Mouse (Mus musculus): Measurements from ENCODE around the gene Zfand3.

The Zfand3 gene

DNA sequence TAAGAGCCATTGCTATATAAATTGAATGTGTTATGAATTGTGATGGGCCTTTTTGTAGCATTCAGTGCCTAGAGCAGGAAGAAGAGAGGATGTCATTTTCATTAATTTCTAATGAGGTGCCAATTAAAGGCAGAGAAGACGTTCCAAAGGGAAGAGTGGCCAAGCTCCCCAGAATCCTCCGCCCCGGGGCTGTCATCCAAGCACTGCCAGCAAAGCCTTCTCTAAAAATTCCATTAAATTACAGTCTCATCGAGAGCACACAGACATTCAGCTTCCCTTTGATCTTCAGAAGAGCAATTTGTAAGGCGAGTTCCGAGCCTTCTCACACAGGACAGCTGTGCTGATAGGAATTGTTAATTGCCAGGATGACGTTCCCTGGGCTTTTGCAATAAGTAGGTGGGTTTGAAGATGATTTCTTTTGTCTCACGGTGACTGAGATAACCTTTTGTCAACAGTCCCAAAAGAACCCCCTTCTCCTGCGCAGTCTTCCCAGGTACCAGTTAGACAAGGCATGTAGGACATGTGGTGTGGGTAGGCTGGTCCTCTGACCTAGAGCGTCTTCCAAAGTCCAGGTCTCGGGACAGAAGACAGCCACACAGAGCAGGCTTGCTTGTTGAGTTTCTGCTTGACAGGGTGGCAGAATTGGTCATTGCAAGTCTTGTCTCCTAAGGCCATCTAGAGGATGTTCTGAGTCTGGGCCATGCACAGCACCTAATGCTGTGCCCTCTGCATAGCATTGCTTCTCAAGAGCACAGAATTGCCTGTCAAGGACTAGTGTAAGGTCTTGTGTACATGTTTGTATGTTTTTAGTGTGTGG is 190.3 kb downstream of the Zfand3 start:
- DNase-seq (ENCODE audit: low spot score): no peak

DNA sequence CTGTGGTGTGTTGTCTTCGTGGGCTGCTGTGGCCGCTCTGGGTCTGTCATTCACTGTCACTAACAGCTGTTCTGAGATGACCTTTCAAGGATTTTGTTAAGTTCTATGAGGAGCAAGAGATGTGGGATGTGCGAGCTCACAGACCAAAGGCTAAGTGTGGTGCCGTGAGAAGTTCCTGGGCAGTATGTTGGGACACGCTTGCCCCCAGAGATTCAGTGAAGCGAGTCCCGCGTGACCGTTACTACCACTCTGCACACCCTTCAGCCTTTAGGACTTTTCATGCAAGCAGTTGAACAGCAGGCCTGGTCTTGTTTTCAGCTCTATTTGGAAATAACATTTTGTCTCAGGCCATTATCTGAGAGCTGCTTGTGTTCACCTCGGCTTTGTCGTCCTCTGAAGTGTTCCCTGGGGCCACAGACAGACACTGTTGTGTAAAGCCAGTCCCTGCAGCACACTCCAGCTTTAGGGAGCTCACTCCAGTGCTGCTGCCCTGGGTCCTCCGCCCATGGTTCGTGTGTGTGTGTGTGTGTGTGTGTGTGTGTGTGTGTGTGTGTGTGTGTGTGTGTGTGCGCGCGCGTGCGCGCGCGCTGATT is 191.2 kb downstream of the Zfand3 start:
- DNase-seq (ENCODE audit: low spot score): no peak

DNA sequence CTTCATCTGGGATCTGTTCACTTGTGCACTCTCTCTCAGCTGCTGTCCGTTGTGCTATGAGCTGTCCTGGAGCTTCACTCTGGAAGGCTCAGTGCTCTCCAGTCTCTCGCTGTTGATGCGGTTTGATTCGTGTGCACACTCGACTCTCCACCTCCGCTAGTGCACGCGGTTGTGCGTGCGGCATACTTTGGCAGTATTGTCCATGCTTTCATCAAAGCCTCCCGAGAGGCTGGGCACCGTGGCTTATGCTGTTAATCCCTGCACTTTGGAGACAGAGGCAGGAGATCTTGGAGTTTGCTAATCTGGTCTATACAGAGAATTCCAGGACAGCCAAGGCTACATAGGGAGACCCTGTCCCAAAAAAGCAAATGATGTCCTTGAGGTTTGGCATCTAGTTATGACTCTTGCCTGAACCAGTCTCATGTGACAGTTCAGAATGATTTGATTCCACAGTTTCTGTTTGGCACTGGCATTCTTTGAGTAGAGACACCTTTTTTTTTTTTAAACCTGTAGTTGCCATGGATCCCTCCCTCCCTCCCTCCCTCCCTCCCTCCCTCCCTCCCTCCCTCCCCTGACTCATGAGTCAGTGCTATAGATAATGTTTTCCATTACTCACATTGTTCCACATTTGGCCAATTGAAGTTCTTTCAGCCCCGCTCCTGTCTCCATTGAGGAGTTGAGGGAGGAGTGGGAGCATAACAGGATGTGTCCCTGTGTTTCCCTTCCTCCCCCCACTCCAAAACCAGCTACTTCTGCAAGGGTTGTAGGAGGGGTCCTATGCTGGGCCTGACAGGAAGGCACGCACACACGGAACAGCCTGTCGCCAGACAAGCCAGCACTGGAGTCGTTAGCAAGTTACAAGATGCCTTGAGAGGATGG is 192.1 kb downstream of the Zfand3 start:
- peak; percentile 5 for DNase-seq (ENCODE audit: low spot score)

DNA sequence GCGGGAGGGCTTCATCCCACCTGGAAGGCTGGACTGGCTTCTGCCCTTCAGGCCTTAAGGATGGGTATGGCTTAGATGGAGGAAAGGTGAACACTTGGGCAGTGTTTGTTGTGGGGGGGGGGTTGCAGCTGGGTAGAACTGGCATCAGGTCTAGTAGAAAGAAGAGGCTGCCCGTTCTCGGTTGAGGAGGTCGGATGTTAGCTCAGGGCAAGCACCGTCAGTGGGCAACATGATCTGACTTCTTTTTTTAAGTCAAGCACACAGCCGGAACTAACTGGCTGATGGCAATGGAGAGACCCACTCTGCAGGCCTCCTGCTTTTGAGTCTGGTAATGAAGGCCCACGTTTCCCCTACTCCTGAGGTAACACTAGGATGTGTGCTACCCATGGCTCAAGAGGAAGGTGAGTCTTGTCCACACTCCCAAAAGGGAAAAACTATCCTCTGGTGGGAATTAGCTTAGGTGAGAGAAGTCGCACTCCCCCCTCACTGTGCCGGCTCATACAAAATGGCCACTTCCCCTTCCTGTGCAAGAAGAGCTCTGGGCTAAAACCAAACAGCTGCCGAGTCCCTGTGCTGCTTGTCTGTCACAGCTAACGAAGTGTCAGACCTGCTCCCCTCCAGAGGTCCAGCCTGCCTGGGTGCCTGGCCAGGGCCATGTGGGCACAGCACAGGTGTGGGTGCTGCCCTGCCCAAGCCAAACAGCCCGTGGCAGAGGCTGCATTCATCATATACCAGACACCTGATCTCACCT is 192.9 kb downstream of the Zfand3 start:
- peak; percentile 2 for DNase-seq (ENCODE audit: low spot score)

DNA sequence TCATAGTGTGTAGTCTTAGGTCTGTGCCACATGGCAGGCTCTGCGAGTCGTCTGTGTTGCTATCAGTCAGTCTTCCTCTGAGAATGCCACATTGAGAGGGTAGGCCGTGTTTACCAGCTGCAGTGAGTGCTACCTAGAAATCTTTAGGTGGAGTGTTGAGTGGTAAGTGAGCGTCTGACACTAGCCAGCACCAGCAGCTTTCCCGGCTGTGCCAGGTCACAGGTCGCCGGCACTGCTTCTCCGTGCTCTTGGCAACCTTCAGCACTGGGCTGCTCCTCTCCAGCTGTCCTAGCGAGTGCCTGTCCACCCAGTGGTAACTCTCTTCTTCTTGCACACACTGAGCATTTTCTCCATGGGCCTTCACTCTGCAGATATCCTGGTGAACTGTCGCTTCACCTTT is 193.9 kb downstream of the Zfand3 start:
- DNase-seq (ENCODE audit: low spot score): no peak

DNA sequence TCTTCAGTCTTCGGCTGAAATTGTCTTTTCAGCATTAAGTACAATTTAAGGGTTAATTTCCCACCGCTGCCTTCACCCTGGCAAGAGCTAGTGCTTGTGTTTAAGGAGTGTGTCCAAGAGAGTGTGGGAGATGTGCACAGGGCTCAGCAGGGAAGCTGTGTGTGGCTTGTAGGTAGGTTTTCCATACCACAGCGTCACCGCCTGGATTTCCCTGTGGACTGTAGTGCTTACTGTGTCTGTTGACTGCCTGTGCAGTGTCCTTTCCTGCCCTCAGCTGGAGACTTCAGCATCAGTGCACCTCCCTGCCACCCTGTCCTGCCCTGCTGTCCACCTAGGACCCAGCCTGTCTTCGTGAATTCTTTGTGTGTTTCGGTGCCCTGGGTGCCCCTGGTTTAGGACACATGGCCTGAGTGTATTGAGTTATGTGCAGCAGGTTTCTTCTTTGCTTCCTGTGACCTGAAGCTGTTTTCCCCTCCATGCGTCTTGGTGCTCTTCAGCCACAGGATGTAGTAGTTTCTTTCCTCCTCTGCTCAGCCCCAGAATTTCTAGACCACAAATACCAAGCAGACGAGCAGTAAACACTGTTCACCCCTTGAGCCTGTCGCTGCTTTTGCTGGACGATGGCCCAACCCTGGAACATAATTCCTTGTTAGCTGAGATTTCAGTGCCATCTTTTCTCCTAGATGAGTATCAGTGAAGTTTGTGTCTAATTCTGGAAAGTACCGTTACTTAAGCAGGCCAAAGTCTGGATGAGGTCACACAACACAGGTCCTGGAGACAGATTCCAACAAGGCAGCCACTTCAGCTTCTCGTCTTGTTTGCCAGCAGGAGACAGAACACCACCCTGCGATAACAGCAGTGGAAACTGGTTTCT is 195.1 kb downstream of the Zfand3 start:
- no peak for DNase-seq (ENCODE audit: low spot score)

DNA sequence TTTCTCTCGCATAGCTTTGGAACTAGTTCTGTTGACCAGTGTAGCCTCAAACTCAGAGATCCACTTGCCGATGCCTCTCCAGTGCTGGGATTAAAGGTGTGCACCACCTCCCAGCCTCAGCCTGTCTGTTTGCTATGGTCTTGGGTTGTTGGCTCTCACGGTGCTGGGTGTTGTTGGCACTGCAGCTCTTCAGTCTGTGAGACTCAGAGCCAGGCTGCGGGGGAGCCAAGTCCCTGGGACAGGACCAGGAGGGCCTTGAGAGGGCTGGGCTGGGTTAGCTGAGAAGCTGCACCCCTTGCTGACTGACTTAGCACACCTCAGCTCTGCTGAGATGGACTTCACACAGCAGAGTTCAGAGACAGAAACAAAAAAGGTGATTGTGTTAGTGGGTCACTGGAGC is 195.8 kb downstream of the Zfand3 start:
- no peak for DNase-seq (ENCODE audit: low spot score)

DNA sequence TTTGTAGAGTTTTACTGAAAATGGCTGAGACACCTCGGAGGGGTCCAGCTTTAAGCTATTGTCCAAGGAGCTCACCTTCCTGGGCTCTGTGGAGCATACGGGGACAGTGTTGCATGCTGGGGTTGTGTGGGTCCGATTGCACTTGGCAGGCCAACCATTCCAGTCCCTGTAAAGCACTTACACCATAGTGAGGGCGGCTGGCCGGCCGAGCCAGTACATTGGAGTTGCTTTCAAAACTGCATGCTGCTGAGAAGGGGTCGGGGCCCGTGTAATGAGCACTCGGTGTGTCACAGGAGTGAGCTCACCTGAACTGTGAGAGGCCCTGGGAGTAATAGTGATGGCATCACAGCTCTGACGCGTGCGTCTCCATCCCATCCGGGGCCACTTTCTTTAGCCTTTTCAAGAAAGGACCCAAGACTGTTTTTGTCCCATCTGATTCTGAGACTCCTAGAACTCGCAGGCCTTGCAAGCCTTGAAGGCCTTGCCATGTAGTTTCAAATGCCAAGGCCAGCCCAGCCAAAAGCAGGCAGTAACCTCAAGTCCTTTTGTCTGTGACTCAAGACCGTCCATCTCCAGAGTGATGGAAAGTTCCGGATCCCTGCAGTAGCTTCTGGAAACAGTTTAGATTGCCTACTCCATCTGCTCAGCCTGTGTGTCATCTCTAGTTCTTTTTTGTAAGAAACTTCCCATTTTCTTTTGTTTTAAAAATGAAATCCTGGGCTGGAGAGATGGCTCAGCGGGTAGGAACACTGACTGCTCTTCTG is 200.7 kb downstream of the Zfand3 start:
- DNase-seq (ENCODE audit: low spot score): peak; percentile 61

DNA sequence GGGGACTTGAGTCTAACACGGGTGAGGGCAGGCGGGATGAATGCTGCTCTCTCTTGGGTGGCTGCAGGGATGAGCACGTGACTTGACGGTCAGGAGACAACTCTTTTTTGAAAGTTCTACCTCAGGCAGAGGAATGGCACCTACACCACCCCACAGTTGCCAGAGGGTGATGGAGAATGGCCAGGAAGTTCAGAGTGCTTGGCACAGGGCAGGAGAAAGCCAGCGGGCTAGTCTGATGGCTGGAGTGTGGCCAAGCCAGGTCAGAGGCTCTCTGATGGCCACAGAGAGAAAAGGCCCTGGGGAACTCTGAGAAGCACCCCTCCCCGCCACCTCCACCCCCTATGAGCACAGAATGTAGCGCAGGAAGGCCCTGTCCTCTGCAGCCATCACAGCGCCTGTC is 205.7 kb downstream of the Zfand3 start:
- no peak for DNase-seq (ENCODE audit: low spot score)

DNA sequence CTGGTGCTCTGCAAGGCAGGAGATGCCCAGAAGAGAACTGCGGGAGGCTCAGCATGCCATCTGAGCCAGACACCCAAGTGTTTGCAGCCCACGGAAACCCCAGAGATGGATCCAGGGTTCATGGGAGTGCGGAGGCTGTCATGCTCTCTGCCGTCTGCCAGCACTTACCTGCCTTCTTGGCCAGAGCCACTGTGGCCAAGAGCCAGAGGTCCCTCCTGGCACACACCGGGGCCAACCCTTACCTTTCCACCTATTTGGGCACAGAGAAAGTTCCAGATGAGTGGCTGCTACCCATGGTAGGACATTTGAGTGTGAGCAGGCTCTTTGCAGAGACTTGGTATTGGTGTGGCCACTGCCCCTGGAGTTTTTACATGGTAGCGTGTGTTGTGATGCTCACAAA is 206.4 kb downstream of the Zfand3 start:
- DNase-seq (ENCODE audit: low spot score): no peak

DNA sequence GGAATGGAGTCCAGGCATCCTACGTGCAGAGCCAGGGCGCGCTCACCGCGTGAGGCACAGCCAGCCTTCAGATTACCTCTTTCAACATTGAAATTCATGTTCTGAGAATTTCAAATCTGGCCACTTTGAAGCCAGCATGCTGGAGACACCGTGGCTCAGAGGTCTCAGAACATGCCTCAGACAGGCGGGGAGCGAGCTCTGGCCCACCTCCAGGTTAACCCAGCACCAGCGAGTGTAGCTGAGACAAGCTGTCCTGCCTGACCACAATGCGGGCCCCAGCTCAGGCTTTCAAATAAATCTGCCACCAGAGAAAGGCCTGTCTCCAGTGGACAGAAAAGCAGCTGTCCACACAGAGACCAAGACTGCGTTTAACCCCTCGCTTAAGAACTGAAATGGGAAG is 208.1 kb downstream of the Zfand3 start:
- DNase-seq (ENCODE audit: low spot score): no peak

DNA sequence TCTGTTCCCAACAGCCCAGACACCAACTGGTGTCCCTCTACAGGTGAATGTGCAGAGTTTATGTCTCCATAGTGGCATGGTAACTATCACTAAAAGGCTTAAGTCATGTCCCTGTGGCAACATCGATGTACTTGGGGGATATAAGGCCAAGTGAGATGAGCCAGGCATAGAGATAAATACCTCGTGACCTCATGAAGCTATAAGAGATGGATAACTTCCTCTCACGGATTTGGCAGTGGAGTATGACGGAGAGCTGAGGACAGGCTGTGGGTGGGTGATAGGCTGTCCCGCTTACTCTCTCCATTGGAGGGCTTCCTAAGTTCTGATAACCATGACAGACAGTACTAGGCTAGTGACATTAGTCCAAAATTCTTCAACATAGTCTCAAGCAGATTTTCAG is 208.8 kb downstream of the Zfand3 start:
- no peak for DNase-seq (ENCODE audit: low spot score)

DNA sequence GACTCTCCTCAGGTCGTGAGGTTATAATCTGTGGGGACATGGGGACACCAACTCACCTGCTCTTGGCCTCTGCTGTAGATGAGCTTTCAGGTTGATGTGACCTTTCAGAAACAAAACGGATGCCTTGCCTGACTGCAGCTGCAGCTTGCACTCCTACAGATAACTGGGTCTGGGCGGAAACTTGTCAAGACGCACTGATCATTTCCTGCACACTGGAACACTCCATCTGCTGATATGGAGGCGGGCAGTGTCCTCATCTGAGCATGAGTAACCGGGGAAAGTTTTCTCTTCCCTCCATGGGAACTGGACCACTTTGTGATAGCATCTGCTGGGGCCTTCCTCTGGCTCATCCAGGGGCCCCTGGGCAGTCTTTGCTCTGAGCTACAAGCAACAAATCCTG is 209.9 kb downstream of the Zfand3 start:
- no peak for DNase-seq (ENCODE audit: low spot score)

DNA sequence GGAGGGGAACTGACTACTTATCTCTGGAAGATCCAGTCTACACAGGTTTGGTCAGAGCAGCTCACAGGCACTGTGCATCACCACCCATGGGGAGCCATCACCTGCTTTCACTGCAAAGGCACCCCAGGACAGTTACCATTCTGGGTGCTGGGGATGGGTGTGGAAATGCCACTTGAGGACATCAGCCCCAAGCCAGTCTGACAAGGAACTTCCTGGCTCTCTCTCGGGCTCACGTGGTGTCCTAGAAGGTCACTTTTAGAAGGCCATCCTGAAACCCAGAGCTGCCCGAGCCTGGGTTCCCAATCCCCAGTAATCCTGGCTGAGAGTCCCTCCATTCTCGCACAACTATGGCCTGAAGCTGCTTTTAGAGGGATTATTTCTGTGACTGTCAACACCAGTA is 211.2 kb downstream of the Zfand3 start:
- DNase-seq (ENCODE audit: low spot score): no peak

DNA sequence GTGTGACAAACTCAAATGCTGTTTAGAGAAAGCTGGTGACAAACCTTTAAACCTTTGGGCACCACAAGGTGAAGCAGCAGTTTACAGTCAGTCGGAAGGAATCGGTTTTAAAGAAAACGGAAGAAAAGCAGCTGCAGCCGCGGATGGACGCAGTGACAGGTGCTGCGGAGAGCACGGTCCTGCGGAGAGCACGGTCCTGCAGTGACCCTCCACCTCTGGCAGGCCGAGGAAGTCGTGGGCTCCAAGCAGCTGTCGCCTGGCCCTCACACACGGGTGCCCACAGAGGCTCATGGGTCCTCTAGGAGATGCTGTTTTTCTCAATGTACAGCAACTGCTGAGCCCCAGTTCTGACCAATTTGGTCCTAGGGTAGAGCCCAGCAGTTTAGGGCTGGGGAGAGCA is 217.1 kb downstream of the Zfand3 start:
- no peak for DNase-seq (ENCODE audit: low spot score)

DNA sequence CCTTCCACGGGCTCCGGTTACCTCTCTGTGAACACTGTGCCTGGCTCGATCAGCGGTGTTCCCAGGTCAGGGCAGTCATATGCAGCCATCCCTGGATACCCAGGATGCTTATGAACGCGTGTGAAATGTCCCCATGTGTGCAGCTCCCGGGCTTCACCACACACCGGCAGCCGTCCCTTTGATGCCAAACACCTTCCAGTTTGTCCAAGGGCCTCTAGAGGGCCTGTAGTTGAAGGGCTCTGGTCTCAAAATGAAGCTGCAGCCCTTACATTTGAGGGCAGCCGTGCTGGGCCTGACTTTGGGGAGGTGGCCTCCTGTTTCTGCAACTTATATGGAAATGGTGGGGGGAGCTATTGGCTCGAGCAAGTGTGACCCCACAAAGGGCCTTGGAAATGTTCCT is 217.8 kb downstream of the Zfand3 start:
- no peak for DNase-seq (ENCODE audit: low spot score)

DNA sequence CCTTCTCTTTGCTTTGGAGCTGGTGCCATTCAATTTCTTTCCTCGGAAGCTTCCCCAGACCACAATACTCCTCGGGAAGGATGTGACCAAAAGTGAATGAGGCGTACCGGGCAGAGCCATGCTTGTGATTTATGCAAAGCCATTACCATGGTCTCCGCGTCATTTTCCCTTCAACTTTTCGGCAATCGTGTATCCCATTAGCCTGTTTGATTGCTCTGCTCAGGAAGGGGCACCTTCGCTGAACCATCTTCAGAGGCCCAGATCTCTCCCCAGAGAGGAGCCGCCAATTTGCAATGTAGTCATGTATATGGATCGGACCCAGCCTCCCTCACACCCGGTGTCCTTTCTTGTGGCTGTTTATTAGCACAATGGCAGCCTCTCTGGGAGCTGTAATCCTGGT is 218.3 kb downstream of the Zfand3 start:
- no peak for DNase-seq (ENCODE audit: low spot score)

DNA sequence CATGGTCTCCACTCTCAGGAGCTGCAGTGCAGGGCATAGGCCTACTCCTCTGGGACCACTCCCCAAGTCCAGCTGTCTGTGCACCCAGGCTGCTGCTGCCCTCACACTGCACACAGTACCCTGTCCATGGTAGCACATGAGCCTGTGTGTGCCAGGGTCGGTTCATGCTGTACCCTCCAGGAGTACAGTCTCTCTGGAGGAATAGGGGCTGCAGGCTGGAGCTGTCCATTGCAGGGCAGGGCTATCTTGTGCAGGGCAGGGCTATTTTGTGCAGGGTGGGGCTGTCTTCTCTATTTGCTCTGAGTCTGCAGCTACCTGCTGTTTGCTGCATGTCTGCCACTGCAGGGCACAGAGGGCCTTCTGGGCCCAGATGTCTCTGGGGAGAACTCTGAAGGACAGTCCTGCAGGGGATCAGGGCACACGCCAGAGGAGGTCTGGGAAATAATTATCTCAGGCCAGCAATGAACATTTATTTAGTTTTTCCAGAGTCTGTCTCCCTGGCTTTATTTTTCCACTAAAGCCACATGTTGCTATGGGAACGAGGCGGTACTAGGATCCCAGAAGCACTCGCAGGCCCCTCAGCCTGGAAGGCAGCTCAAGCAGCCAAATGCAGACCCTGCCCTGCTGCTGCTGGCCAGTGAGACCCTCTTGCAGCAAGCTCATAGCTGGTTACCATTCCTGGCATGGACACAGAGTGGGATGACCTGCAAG is 220.7 kb downstream of the Zfand3 start:
- DNase-seq (ENCODE audit: low spot score): no peak

DNA sequence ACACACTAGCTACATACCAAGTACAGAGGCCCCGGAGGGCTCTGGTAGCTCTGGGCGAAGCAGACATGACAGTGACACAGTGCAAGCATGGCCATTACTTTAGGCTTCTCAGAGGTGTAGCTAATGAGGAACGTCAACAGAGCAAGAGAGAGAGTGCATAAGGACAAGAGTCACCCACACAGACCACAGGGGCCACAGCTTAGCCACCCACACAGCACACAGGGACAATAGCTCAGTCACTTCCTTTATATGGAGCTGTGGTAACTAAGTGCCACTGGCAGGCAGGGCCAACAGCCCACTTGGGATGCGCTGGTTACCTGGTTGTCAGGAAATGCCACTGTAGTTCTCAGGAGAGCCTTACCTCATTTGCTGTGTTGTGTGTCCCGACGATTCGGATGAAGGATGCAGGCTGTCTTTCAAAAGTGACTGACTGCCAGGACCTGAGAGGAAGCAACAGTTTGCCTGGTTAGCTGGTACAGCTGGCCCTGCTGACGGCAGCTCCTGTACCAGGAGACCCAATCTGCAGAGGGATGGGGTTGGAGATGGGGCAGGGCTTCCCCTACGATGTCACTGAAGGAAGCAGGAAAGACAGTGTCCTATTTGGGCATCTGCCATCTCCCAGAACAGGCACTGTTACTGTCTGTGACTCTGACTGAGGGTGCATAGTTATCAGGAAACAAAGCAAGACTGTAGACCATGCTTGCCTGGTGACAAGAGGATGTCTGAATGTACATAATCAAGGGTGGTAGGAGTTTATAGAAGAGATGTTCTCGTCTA is 224.1 kb downstream of the Zfand3 start:
- DNase-seq (ENCODE audit: low spot score): no peak

All from ovary, adult 18-20 months (tissue).